Mouse (Mus musculus): ENCODE results near the gene Cd274. TPM values are rescaled to one million over a fixed set of nuclear protein-coding genes. Genes with fewer than 3 reads are reported as not detected.

The Cd274 gene
- polyA plus RNA-seq, 1 experiment = 3.7 TPM

- 6% methylated on average over 23 of the region's 23 CpGs for WGBS
- H3K4me3 ChIP-seq (ENCODE audit: low read depth, low read length) = peak within 1 kb of the TSS; percentile 46
Measured at GRCm38 (mm10) chr19:29334068-29334745, 33.0 kb upstream of the Cd274 start, which contains the start of gene Rln1. Gene Rln1 (minus strand): TSS chr19:29334670.

GRCm38 (mm10) chr19:29336624-29337023 lies 30.6 kb upstream of the Cd274 start:
- Histone ChIP-seq H3K4me3 (ENCODE audit: low read depth, low read length) (no peak overlapping the region), H3K27me3 (ENCODE audit: control insufficient read depth, insufficient read depth, low read length) (peaks cover 11% of the 10 kb centered on the region), H3K36me3 (ENCODE audit: control insufficient read depth, insufficient read depth, low read length) (no peaks in the 10 kb centered on the region), H3K27ac (ENCODE audit: insufficient read depth, low read depth, low read length) (no peak overlapping the region), H3K4me1 (ENCODE audit: control insufficient read depth, insufficient read depth, insufficient read length, low read length) (peaks cover 2% of the 10 kb centered on the region; the same call in 1 of the 2 replicates)
- 83% methylated on average over 2 of the region's 2 CpGs for WGBS
- TF ChIP-seq CTCF (IDR thresholded peaks at IDR 0.05; ENCODE audit: extremely low read depth, insufficient read length, insufficient replicate concordance, low read depth, low read length) (0 out of 2 replicates have a peak, but pooled peaks have one; percentile 11), POLR2A (IDR thresholded peaks at IDR 0.05; ENCODE audit: low read depth, low read length) (no peak)

More at GRCm38 (mm10) chr19:29334068-29334745, 33.0 kb upstream of the Cd274 start, which contains the start of gene Rln1:
- Histone ChIP-seq H3K27me3 (ENCODE audit: control insufficient read depth, insufficient read depth, low read length) (peaks cover 11% of the 10 kb centered on the region), H3K36me3 (ENCODE audit: control insufficient read depth, insufficient read depth, low read length) (no peaks in the 10 kb centered on the region), H3K27ac (ENCODE audit: insufficient read depth, low read depth, low read length) (no peak within 1 kb of the TSS), H3K4me1 (ENCODE audit: control insufficient read depth, insufficient read depth, insufficient read length, low read length) (peaks cover 2% of the 10 kb centered on the region; the same call in 1 of the 2 replicates)
- TF ChIP-seq CTCF (IDR thresholded peaks at IDR 0.05; ENCODE audit: extremely low read depth, insufficient read length, insufficient replicate concordance, low read depth, low read length) = no peak
- TF ChIP-seq POLR2A (IDR thresholded peaks at IDR 0.05; ENCODE audit: low read depth, low read length) = no peak

- H3K27ac ChIP-seq (ENCODE audit: insufficient read depth, low read depth, low read length) = no peak overlapping the region
- H3K4me3 ChIP-seq (ENCODE audit: low read depth, low read length) = no peak overlapping the region
- peaks cover 2% of the 10 kb centered on the region; the same call in 1 of the 2 replicates for H3K27me3 ChIP-seq (ENCODE audit: control insufficient read depth, insufficient read depth, low read length)
- H3K36me3 ChIP-seq (ENCODE audit: control insufficient read depth, insufficient read depth, low read length) = no peaks in the 10 kb centered on the region
- H3K4me1 ChIP-seq (ENCODE audit: control insufficient read depth, insufficient read depth, insufficient read length, low read length) = no peaks in the 10 kb centered on the region
- 76% methylated on average over 4 of the region's 4 CpGs for WGBS
- TF ChIP-seq CTCF (IDR thresholded peaks at IDR 0.05; ENCODE audit: extremely low read depth, insufficient read length, insufficient replicate concordance, low read depth, low read length) = no peak
- TF ChIP-seq POLR2A (IDR thresholded peaks at IDR 0.05; ENCODE audit: low read depth, low read length) = no peak
Measured at GRCm38 (mm10) chr19:29341029-29341428, 26.2 kb upstream of the Cd274 start.

- H3K4me1 ChIP-seq (ENCODE audit: control insufficient read depth, insufficient read depth, insufficient read length, low read length) = no peaks in the 10 kb centered on the region
- no peak for TF ChIP-seq CTCF (IDR thresholded peaks at IDR 0.05; ENCODE audit: extremely low read depth, insufficient read length, insufficient replicate concordance, low read depth, low read length)
- no peaks in the 10 kb centered on the region for H3K36me3 ChIP-seq (ENCODE audit: control insufficient read depth, insufficient read depth, low read length)
- no peaks in the 10 kb centered on the region for H3K27me3 ChIP-seq (ENCODE audit: control insufficient read depth, insufficient read depth, low read length)
- H3K27ac ChIP-seq (ENCODE audit: insufficient read depth, low read depth, low read length) = no peak overlapping the region
- WGBS = 78% methylated on average over 6 of the region's 6 CpGs
- no peak overlapping the region for H3K4me3 ChIP-seq (ENCODE audit: low read depth, low read length)
Measured at GRCm38 (mm10) chr19:29342281-29342680, 25.0 kb upstream of the Cd274 start.

- no peak overlapping the region for H3K27ac ChIP-seq (ENCODE audit: insufficient read depth, low read depth, low read length)
- no peaks in the 10 kb centered on the region for H3K27me3 ChIP-seq (ENCODE audit: control insufficient read depth, insufficient read depth, low read length)
- no peaks in the 10 kb centered on the region for H3K4me1 ChIP-seq (ENCODE audit: control insufficient read depth, insufficient read depth, insufficient read length, low read length)
- no peak overlapping the region for H3K4me3 ChIP-seq (ENCODE audit: low read depth, low read length)
- H3K36me3 ChIP-seq (ENCODE audit: control insufficient read depth, insufficient read depth, low read length) = peaks cover 7% of the 10 kb centered on the region
- TF ChIP-seq POLR2A (IDR thresholded peaks at IDR 0.05; ENCODE audit: low read depth, low read length) = no peak
- no peak for TF ChIP-seq CTCF (IDR thresholded peaks at IDR 0.05; ENCODE audit: extremely low read depth, insufficient read length, insufficient replicate concordance, low read depth, low read length)
Measured at GRCm38 (mm10) chr19:29344868-29345267, 22.4 kb upstream of the Cd274 start.

- peaks cover 11% of the 10 kb centered on the region for H3K36me3 ChIP-seq (ENCODE audit: control insufficient read depth, insufficient read depth, low read length)
- WGBS = 79% methylated on average over 6 of the region's 6 CpGs
- H3K4me1 ChIP-seq (ENCODE audit: control insufficient read depth, insufficient read depth, insufficient read length, low read length) = no peaks in the 10 kb centered on the region
- no peaks in the 10 kb centered on the region for H3K27me3 ChIP-seq (ENCODE audit: control insufficient read depth, insufficient read depth, low read length)
- H3K4me3 ChIP-seq (ENCODE audit: low read depth, low read length) = no peak overlapping the region
- no peak overlapping the region for H3K27ac ChIP-seq (ENCODE audit: insufficient read depth, low read depth, low read length)
- no peak for TF ChIP-seq CTCF (IDR thresholded peaks at IDR 0.05; ENCODE audit: extremely low read depth, insufficient read length, insufficient replicate concordance, low read depth, low read length)
- TF ChIP-seq POLR2A (IDR thresholded peaks at IDR 0.05; ENCODE audit: low read depth, low read length) = no peak
Measured at GRCm38 (mm10) chr19:29345636-29346035, 21.6 kb upstream of the Cd274 start.

- Histone ChIP-seq H3K4me3 (ENCODE audit: low read depth, low read length) (no peak overlapping the region), H3K27ac (ENCODE audit: insufficient read depth, low read depth, low read length) (no peak overlapping the region), H3K27me3 (ENCODE audit: control insufficient read depth, insufficient read depth, low read length) (no peaks in the 10 kb centered on the region), H3K4me1 (ENCODE audit: control insufficient read depth, insufficient read depth, insufficient read length, low read length) (no peaks in the 10 kb centered on the region), H3K36me3 (ENCODE audit: control insufficient read depth, insufficient read depth, low read length) (peaks cover 19% of the 10 kb centered on the region)
- WGBS = 77% methylated on average over 5 of the region's 5 CpGs
- TF ChIP-seq POLR2A (IDR thresholded peaks at IDR 0.05; ENCODE audit: low read depth, low read length) = no peak
- no peak for TF ChIP-seq CTCF (IDR thresholded peaks at IDR 0.05; ENCODE audit: extremely low read depth, insufficient read length, insufficient replicate concordance, low read depth, low read length)
Measured at GRCm38 (mm10) chr19:29350991-29351390, 16.3 kb upstream of the Cd274 start.
